Mouse (Mus musculus): ENCODE measurements around the gene Syt6.

DNA sequence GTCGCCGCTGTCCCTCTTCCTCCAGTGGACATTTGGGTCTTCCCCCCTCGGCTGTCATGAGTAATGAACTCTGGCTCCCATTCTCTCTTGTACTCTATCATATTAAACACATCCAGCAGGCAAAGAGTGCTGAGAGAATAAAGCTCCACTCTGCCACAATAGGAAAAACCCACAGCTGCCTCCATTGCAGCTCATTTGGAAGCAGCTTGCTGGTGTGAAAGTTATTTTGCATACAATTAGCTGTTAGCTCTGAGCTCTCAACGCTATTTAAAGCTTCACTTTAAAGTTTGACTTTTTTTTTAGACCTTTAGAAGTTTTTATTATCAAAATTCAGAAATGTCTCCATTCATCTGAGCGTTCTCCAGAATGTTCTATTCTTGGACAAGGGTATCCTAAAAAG is 39.8 kb upstream of the Syt6 start:
- TF ChIP-seq GATA1 (IDR thresholded peaks at IDR 0.05; ENCODE audit: borderline replicate concordance, low read length) (no peak), CTCF (IDR thresholded peaks at IDR 0.05; ENCODE audit: low read depth, low read length) (no peak)

Measured in G1E (cell line).